Mouse (Mus musculus): ENCODE results near the gene Mrtfb. TPM values are rescaled to one million over a fixed set of nuclear protein-coding genes. Genes with fewer than 3 reads are reported as not detected.

Mrtfb gene
- polyA plus RNA-seq, 1 experiment from 2014 or later: 13.6 TPM

DNA sequence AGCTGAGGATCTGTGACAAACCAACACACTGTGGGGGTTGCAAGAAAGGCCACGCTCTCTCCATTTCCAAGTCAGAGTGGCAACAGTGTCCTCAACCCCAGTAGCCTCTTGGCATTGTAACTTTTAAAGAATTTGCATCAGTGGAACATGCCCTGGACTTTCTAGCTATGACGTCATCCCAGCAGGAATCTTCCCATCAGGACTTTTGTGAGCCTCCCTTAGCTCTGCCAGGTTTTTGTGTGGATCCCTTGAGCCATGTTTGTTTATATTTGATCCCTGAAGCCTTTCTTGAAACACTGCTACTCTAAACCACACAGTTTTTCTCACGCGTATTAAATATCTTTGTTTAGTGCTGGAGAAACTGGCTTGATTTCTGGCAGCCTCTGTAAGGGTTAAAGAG, 97.6 kb downstream of the Mrtfb start:
- no peaks in the 10 kb centered on the region for H3K9me3 ChIP-seq (replicated peaks; ENCODE audit: control insufficient read depth, low read length)
- H3K4me2 ChIP-seq (ENCODE audit: low read length): no peak overlapping the region
- no peak overlapping the region for H3K27ac ChIP-seq (ENCODE audit: low read depth, low read length)
- H3K4me1 ChIP-seq (ENCODE audit: control insufficient read depth, insufficient read depth, low read length): peaks cover 11% of the 10 kb centered on the region
- ATAC-seq (no peak), DNase-seq (ENCODE audit: low spot score) (peak; percentile 48)
- no peak overlapping the region for H3K4me3 ChIP-seq (ENCODE audit: low read depth, low read length)
- H3K9ac ChIP-seq (ENCODE audit: low read length): no peak overlapping the region
- no peaks in the 10 kb centered on the region for H3K27me3 ChIP-seq (replicated peaks; ENCODE audit: control insufficient read depth, insufficient read depth, low read length)
- no peaks in the 10 kb centered on the region for H3K36me3 ChIP-seq (ENCODE audit: control insufficient read depth, insufficient read depth, low read length)
- 23% methylated on average over 4 of the region's 4 CpGs for WGBS

DNA sequence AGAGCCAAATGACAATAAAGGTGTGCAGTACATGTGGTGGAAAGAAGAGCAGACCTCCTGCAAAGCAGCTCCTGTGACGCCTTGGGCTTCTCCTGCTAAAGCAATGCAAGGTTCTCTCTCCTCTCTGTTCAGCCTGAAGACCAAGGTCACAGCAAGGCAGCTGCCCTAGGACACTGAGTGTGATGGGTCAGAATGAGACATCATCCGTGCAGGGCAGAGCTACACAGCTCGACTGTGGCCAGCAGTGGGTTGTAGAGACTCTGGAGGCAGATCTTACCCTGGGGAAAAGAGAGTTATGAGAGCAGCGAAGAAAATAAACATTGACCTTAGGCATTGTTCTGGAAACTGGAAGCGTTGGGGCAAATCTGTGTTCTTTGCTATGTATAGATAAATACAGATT, 98.2 kb downstream of the Mrtfb start:
- no peaks in the 10 kb centered on the region for H3K27me3 ChIP-seq (replicated peaks; ENCODE audit: control insufficient read depth, insufficient read depth, low read length)
- no peaks in the 10 kb centered on the region for H3K9me3 ChIP-seq (replicated peaks; ENCODE audit: control insufficient read depth, low read length)
- H3K4me3 ChIP-seq (ENCODE audit: low read depth, low read length): no peak overlapping the region
- H3K9ac ChIP-seq (ENCODE audit: low read length): no peak overlapping the region
- ATAC-seq: no peak
- DNase-seq (ENCODE audit: low spot score): no peak
- WGBS: 78% methylated on average over 5 of the region's 5 CpGs
- H3K4me2 ChIP-seq (ENCODE audit: low read length): no peak overlapping the region
- H3K36me3 ChIP-seq (ENCODE audit: control insufficient read depth, insufficient read depth, low read length): no peaks in the 10 kb centered on the region
- H3K4me1 ChIP-seq (ENCODE audit: control insufficient read depth, insufficient read depth, low read length): peaks cover 11% of the 10 kb centered on the region
- H3K27ac ChIP-seq (ENCODE audit: low read depth, low read length): no peak overlapping the region

DNA sequence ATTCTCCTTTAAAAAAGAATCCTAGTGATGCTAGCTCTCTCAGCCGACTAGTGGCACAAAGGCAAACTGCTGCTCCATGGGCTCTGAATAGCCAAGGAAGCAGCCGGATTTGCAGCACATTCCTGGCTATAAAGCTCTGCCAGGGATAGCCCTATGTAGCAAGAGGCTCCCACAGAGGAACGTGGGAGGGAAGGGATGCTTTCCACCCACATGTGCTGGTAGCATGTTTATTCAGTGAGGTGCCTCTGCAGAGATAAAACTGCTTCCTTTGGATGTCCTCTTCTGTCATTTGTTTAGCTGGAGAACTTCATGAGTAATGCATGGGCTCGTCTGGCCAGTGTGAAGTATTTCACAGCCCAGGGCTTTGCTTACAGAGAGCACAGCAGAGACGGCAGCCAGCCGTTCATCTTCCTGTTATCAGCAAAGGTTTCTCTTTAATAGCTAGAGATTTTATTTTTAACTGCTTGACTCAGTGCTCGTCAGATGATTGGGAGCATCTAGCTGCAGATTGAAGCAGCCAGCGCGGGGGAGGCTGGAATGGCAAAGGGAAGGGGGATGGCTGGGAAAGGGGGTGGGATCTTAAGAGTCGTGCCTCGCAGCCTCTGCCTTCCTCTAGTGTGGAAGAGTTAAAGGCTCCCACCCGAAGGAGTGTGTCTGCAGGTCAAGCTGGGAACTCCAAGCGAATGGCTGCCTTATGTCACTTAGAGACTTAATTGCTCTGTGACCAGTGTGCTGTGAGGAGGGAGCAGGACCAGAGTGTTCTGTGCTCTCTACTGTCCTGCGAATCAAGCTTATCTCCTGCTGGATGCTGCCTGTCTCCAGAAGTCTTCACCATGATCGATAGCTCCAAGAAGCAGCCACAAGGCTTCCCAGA, 101.8 kb downstream of the Mrtfb start:
- H3K4me3 ChIP-seq (ENCODE audit: low read depth, low read length): peak overlapping the region; percentile 8
- peak; percentile 83 for DNase-seq (ENCODE audit: low spot score)
- peak overlapping the region; percentile 54; the same call in 1 of the 2 replicates for H3K9ac ChIP-seq (ENCODE audit: low read length)
- no peaks in the 10 kb centered on the region for H3K27me3 ChIP-seq (replicated peaks; ENCODE audit: control insufficient read depth, insufficient read depth, low read length)
- peak overlapping the region; percentile 37 for H3K4me2 ChIP-seq (ENCODE audit: low read length)
- 29% methylated on average over 15 of the region's 15 CpGs for WGBS
- no peaks in the 10 kb centered on the region for H3K36me3 ChIP-seq (ENCODE audit: control insufficient read depth, insufficient read depth, low read length)
- H3K27ac ChIP-seq (ENCODE audit: low read depth, low read length): peak overlapping the region; percentile 71
- H3K4me1 ChIP-seq (ENCODE audit: control insufficient read depth, insufficient read depth, low read length): peaks cover 11% of the 10 kb centered on the region
- peak; percentile 84 for ATAC-seq
- H3K9me3 ChIP-seq (replicated peaks; ENCODE audit: control insufficient read depth, low read length): no peaks in the 10 kb centered on the region

DNA sequence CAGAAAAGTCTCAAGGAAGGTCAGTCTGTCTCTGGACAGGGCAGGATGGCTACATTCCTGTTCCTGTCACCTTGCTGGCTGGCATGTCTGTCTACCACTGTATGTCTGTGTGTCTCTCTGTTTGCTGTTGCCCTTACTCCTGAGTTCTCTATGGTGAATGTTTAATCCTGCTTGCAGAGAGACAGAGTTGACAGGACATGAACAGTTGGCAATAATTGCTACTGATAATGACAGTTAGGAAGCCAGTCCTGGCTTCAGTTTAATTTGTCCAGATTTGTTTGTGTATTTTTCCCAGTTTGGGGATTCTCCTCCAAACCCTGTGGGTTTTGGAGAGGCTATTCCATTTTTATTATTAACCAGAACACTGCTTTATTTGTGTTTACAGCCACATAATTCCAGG, 102.5 kb downstream of the Mrtfb start:
- Histone ChIP-seq H3K4me3 (ENCODE audit: low read depth, low read length) (no peak overlapping the region), H3K27ac (ENCODE audit: low read depth, low read length) (no peak overlapping the region)
- no peak for ATAC-seq

DNA sequence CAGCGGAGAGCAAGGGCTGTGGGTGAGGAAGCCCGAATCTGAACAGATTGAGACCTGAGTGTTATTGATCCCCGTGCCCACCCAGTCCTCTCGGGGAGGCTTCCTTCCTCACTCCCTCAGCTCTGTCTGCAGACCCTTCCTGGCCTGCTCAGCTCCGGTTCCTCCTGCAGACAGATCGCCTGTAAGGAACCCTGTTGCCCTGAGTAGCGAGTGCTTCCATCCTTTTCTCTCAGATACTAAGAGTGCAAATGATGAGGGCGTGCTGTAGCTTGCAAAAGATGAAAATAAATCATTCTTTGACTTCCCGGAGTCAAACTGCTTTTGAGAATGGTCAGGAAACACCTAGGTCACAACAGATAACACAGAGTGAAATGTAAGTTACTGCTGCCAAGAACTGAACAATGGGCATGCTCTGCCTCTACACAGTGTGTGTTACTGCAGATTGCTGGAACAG, 103.2 kb downstream of the Mrtfb start:
- Histone ChIP-seq H3K27me3 (replicated peaks; ENCODE audit: control insufficient read depth, insufficient read depth, low read length) (no peaks in the 10 kb centered on the region), H3K9me3 (replicated peaks; ENCODE audit: control insufficient read depth, low read length) (no peaks in the 10 kb centered on the region), H3K9ac (ENCODE audit: low read length) (0 out of 2 replicates have a peak overlapping the region, but pooled peaks have one; percentile 17), H3K36me3 (ENCODE audit: control insufficient read depth, insufficient read depth, low read length) (no peaks in the 10 kb centered on the region), H3K27ac (ENCODE audit: low read depth, low read length) (no peak overlapping the region), H3K4me1 (ENCODE audit: control insufficient read depth, insufficient read depth, low read length) (peaks cover 9% of the 10 kb centered on the region; the same call in 1 of the 2 replicates), H3K4me2 (ENCODE audit: low read length) (0 out of 2 replicates have a peak overlapping the region, but pooled peaks have one; percentile 3), H3K4me3 (ENCODE audit: low read depth, low read length) (no peak overlapping the region)
- 68% methylated on average over 9 of the region's 9 CpGs for WGBS
- ATAC-seq (no peak), DNase-seq (ENCODE audit: low spot score) (no peak)

More for the DNA sequence above, 102.5 kb downstream of the Mrtfb start:
- Histone ChIP-seq H3K4me2 (ENCODE audit: low read length) (peak overlapping the region; percentile 37), H3K36me3 (ENCODE audit: control insufficient read depth, insufficient read depth, low read length) (no peaks in the 10 kb centered on the region), H3K4me1 (ENCODE audit: control insufficient read depth, insufficient read depth, low read length) (peaks cover 11% of the 10 kb centered on the region), H3K27me3 (replicated peaks; ENCODE audit: control insufficient read depth, insufficient read depth, low read length) (no peaks in the 10 kb centered on the region), H3K9me3 (replicated peaks; ENCODE audit: control insufficient read depth, low read length) (no peaks in the 10 kb centered on the region), H3K9ac (ENCODE audit: low read length) (no peak overlapping the region)
- DNase-seq (ENCODE audit: low spot score): no peak

DNA sequence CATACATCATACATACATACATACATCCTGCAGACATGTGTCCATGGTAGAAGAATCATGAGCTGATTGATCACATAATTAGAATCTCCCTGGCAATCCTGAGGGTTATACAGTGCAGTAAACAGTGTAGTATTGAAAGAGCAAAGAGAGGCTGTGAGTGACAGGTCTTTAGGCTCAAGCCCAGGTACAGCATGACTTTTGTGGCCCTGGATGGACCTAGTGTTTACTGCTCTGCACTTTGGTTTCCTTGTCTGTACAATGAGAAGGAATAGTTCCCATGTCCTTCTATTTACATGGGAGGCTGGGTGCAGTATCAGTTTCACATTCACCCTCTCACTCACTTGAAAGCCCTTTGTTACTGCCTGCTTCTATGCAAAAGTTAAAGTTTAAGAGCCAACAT, 103.9 kb downstream of the Mrtfb start:
- Histone ChIP-seq H3K4me3 (ENCODE audit: low read depth, low read length) (no peak overlapping the region), H3K9ac (ENCODE audit: low read length) (no peak overlapping the region)

DNA sequence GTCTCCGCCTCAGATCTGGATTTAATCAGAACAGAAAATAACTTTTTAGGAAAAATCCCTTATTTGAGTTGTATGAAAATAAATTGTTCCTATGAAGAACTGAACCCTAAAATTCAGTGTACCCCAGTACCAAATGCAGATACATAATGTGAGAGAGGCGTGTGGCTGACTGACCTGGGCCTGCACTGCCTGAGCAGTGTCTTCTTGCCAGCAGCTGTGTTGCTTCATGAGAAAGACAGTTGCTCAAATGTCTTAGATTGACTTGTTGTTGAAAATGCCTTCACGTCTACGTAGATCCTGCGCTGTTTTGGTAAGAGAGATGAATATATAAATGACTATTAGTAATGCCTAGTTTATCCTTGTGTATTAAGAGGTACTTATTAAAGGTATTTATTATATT, 104.6 kb downstream of the Mrtfb start:
- 96% methylated on average over 5 of the region's 5 CpGs for WGBS

More for the DNA sequence above, 103.9 kb downstream of the Mrtfb start:
- H3K27ac ChIP-seq (ENCODE audit: low read depth, low read length): no peak overlapping the region
- DNase-seq (ENCODE audit: low spot score) (no peak), ATAC-seq (no peak)
- no peaks in the 10 kb centered on the region for H3K27me3 ChIP-seq (replicated peaks; ENCODE audit: control insufficient read depth, insufficient read depth, low read length)
- H3K4me1 ChIP-seq (ENCODE audit: control insufficient read depth, insufficient read depth, low read length): peaks cover 9% of the 10 kb centered on the region; the same call in 1 of the 2 replicates
- no peak overlapping the region for H3K4me2 ChIP-seq (ENCODE audit: low read length)
- H3K9me3 ChIP-seq (replicated peaks; ENCODE audit: control insufficient read depth, low read length): no peaks in the 10 kb centered on the region
- H3K36me3 ChIP-seq (ENCODE audit: control insufficient read depth, insufficient read depth, low read length): no peaks in the 10 kb centered on the region

DNA sequence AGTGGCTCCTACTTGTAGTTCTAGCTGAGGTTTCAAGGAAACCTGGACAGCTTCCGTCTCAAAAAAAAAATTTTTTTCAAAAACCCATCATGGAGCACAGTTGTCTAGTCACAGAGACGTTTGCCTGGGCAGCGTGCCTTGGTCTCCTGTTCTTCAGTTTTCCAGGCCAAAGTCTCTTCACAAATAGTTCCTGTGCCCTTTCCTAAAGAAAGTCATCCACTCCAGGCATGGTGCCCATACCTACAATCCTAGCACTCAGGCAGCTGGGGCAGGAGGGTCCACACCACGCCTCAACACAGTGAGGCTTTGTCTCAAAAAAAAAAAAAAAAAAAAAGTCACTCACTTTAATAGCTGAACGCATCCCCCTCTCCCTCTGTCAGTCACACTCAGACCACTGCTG, 106.9 kb downstream of the Mrtfb start:
- DNase-seq (ENCODE audit: low spot score): no peak

More for the DNA sequence above, 104.6 kb downstream of the Mrtfb start:
- no peaks in the 10 kb centered on the region for H3K27me3 ChIP-seq (replicated peaks; ENCODE audit: control insufficient read depth, insufficient read depth, low read length)
- H3K4me1 ChIP-seq (ENCODE audit: control insufficient read depth, insufficient read depth, low read length): peaks cover 9% of the 10 kb centered on the region; the same call in 1 of the 2 replicates
- H3K36me3 ChIP-seq (ENCODE audit: control insufficient read depth, insufficient read depth, low read length): no peaks in the 10 kb centered on the region
- DNase-seq (ENCODE audit: low spot score) (no peak), ATAC-seq (no peak)
- H3K9me3 ChIP-seq (replicated peaks; ENCODE audit: control insufficient read depth, low read length): no peaks in the 10 kb centered on the region
- no peak overlapping the region for H3K27ac ChIP-seq (ENCODE audit: low read depth, low read length)
- H3K4me3 ChIP-seq (ENCODE audit: low read depth, low read length): no peak overlapping the region
- no peak overlapping the region for H3K4me2 ChIP-seq (ENCODE audit: low read length)
- H3K9ac ChIP-seq (ENCODE audit: low read length): no peak overlapping the region

DNA sequence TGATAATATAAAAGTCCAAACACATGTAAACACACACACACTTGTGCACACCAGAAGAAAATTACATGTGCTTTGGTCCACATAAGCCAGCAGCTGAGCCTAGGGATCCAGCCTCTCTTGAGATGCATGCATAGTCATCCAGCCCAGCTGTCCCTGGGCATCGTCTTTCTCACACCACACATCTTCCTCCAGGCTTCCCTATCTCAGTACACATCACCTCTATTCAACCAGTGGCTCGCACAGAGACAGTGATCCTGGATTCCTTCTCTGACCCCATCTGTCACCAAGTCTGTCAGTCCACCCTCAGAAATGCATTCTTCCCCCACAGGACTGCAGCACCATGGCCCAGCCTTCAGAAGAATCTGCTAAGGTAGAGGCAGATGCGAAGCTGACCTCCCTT, 107.9 kb downstream of the Mrtfb start:
- peaks cover 6% of the 10 kb centered on the region; the same call in 1 of the 2 replicates for H3K4me1 ChIP-seq (ENCODE audit: control insufficient read depth, insufficient read depth, low read length)
- no peaks in the 10 kb centered on the region for H3K9me3 ChIP-seq (replicated peaks; ENCODE audit: control insufficient read depth, low read length)
- DNase-seq (ENCODE audit: low spot score) (no peak), ATAC-seq (no peak)
- no peak overlapping the region for H3K27ac ChIP-seq (ENCODE audit: low read depth, low read length)
- no peaks in the 10 kb centered on the region for H3K27me3 ChIP-seq (replicated peaks; ENCODE audit: control insufficient read depth, insufficient read depth, low read length)
- WGBS: 76% methylated on average over 3 of the region's 3 CpGs
- no peak overlapping the region for H3K4me2 ChIP-seq (ENCODE audit: low read length)
- H3K36me3 ChIP-seq (ENCODE audit: control insufficient read depth, insufficient read depth, low read length): no peaks in the 10 kb centered on the region
- H3K9ac ChIP-seq (ENCODE audit: low read length): no peak overlapping the region
- no peak overlapping the region for H3K4me3 ChIP-seq (ENCODE audit: low read depth, low read length)

More for the DNA sequence above, 106.9 kb downstream of the Mrtfb start:
- no peak overlapping the region for H3K4me2 ChIP-seq (ENCODE audit: low read length)
- H3K9me3 ChIP-seq (replicated peaks; ENCODE audit: control insufficient read depth, low read length): no peaks in the 10 kb centered on the region
- no peaks in the 10 kb centered on the region for H3K27me3 ChIP-seq (replicated peaks; ENCODE audit: control insufficient read depth, insufficient read depth, low read length)
- 77% methylated on average over 5 of the region's 5 CpGs for WGBS
- no peaks in the 10 kb centered on the region for H3K36me3 ChIP-seq (ENCODE audit: control insufficient read depth, insufficient read depth, low read length)
- H3K27ac ChIP-seq (ENCODE audit: low read depth, low read length): no peak overlapping the region
- ATAC-seq: no peak
- H3K9ac ChIP-seq (ENCODE audit: low read length): no peak overlapping the region
- no peak overlapping the region for H3K4me3 ChIP-seq (ENCODE audit: low read depth, low read length)
- peaks cover 10% of the 10 kb centered on the region; the same call in 1 of the 2 replicates for H3K4me1 ChIP-seq (ENCODE audit: control insufficient read depth, insufficient read depth, low read length)

Data from forebrain, embryonic 14.5 days (tissue).